Comparison of ENCODE assay signal across 11 mouse cellular contexts in the genomic region with DNA sequence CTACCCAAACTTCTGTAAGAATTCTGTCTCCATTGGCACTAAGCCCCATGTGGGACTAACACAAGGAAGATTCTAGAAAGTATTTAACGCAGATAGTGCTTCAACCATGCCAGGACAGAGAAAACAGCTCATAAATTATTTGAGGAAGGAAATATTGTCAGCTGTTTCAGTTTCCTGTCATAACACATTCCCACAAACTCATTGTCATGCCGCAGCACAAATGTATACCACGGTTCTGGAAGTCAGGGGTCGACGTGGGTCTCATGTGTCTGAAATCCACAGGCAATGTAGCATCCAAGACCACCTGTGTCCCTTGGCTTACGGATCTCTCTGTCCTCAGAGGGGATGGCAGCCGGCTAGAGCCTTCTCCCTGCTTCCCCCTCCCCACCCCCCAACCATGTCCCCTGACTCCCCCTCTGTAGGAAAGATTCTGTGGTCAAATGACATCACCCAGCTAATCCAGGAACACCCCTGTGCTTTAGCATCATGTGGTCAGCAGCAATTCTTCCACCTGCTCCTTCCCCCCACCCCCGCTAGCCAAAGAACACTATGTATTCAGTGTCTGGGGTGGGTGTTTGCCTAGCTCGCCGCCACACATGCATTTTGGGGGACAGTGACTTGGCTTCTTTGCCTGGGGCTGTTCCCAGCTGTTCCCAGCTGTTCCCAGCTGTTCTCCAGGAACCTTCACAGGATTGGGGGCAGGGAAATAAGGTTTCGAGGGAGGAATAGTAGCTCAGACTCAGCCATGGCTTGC.
DNase-seq lines count a peak whose midpoint lies in the region; ATAC-seq and TF ChIP-seq lines count a peak whose summit lies in the region.
"Had no signal": no experiment of that assay in that cellular context is flagged by ENCODE, and none has a peak within 500 bp of the region (broad histone marks: within the 10 kb centered on the region; RNA-seq: fewer than 3 reads in every experiment).

No protein-coding gene starts in this region.

- TF ChIP-seq CTCF in C2C12 (IDR thresholded peaks at IDR 0.05; ENCODE audit: control insufficient read depth, insufficient read depth, insufficient read length) = no peak

- H3K36me3 ChIP-seq in heart, embryonic 10.5 days = no peaks in the 10 kb centered on the region
- no peaks in the 10 kb centered on the region for H3K36me3 ChIP-seq in C2C12 (ENCODE audit: control insufficient read depth, insufficient read depth)

- H3K4me3 ChIP-seq in heart, embryonic 10.5 days = no peak overlapping the region
- H3K4me3 ChIP-seq in C2C12 (ENCODE audit: insufficient read depth, poor library complexity, severe bottlenecking) = no peak overlapping the region

- H3K9me3 ChIP-seq in heart, embryonic 10.5 days = no peaks in the 10 kb centered on the region

- H3K27ac ChIP-seq in heart, embryonic 10.5 days = no peak overlapping the region
- H3K27ac ChIP-seq: hindbrain, postnatal 0 days had no signal

- H3K79me2 ChIP-seq in C2C12 (ENCODE audit: control insufficient read depth, insufficient read depth) = peaks cover 10% of the 10 kb centered on the region

- no peaks in the 10 kb centered on the region for H3K27me3 ChIP-seq in heart, embryonic 10.5 days (ENCODE audit: insufficient read depth, poor library complexity, severe bottlenecking)
- no peaks in the 10 kb centered on the region for H3K27me3 ChIP-seq in C2C12 (ENCODE audit: control insufficient read depth, insufficient read depth, insufficient read length)

- ATAC-seq in megakaryocyte, adult 5-6 weeks (ENCODE audit: poor library complexity, severe bottlenecking) = peak; percentile 68
- ATAC-seq: forebrain, postnatal 0 days; hindbrain, postnatal 0 days; liver, postnatal 0 days had no signal

- no peak overlapping the region for H3ac ChIP-seq in C2C12 (ENCODE audit: control insufficient read depth, insufficient read length, low read depth)

- H3K79me3 ChIP-seq in C2C12 (ENCODE audit: low read depth) = no peaks in the 10 kb centered on the region

- DNase-seq in heart, adult 11 months = peak; percentile 96
- no peak for DNase-seq in heart, embryonic 10.5 days (ENCODE audit: low spot score)
- peak; percentile 33 for DNase-seq in heart, postnatal 4 days
- no peak for DNase-seq in thymus, postnatal 36 days
- DNase-seq in cerebellum, adult 9-10 months = no peak
- no peak for DNase-seq in adrenal gland, postnatal 4 days (ENCODE audit: low spot score in 2 of 2)
- DNase-seq: forebrain, postnatal 0 days; liver, postnatal 0 days had no signal

- H3K4me1 ChIP-seq in heart, embryonic 10.5 days = peaks cover 38% of the 10 kb centered on the region

- 82% methylated on average over 11 of the region's 11 CpGs for WGBS in heart, embryonic 10.5 days

TF ChIP-seq in C2C12, 6 proteins besides CTCF, POLR2A, EP300 and RAD21:
- TF ChIP-seq MYOG (IDR thresholded peaks at IDR 0.05; ENCODE audit: control insufficient read depth, extremely low read depth, insufficient read length) = no peak
- no peak for TF ChIP-seq CEBPB (IDR thresholded peaks at IDR 0.05; ENCODE audit: low read depth)
- no peak for TF ChIP-seq MAX (IDR thresholded peaks at IDR 0.05)
- no peak for TF ChIP-seq FOSL1 (IDR thresholded peaks at IDR 0.05; ENCODE audit: insufficient read depth, low read length, poor library complexity, severe bottlenecking)
- TF ChIP-seq USF1 (IDR thresholded peaks at IDR 0.05; ENCODE audit: low read depth) = peak; percentile 19
- TF ChIP-seq MYOD1 (IDR thresholded peaks at IDR 0.05; ENCODE audit: control insufficient read depth, insufficient read length, low read depth) = peak; percentile 94

Comparison
In these comparisons a context has a peak if more than half of its experiments do, and no peak if none do; other contexts are left out.
1. DNase-seq: peak in heart, adult 11 months (single experiment) and heart, postnatal 4 days (single experiment); none in heart, embryonic 10.5 days (single experiment), thymus, postnatal 36 days (0 of 2), cerebellum, adult 9-10 months (single experiment) and adrenal gland, postnatal 4 days (0 of 2).